Mouse (Mus musculus): ENCODE results near the gene Mcts1. TPM values are rescaled to one million over a fixed set of nuclear protein-coding genes. Genes with fewer than 3 reads are reported as not detected.
A peak's percentile ranks its signal among the peaks of the same experiment; 100 is the strongest.

Gene Mcts1
- polyA plus RNA-seq, 1 experiment, result 3.0 TPM

GRCm38 (mm10) chrX:38634801-38635637, 34.6 kb downstream of the Mcts1 start, which contains the start of gene C1galt1c1:
C1galt1c1 (minus strand) TSS chrX:38635087.
- Histone ChIP-seq H3K36me3 (ENCODE audit: control insufficient read depth, insufficient read depth, low read length) (no peaks in the 10 kb centered on the region), H3K27ac (ENCODE audit: control insufficient read depth, insufficient read depth, low read depth, low read length) (peak within 1 kb of the TSS; percentile 95), H3K4me1 (ENCODE audit: control insufficient read depth, insufficient read depth, low read length) (no peaks in the 10 kb centered on the region), H3K27me3 (ENCODE audit: control insufficient read depth, insufficient read depth, low read length) (no peaks in the 10 kb centered on the region), H3K4me3 (ENCODE audit: control insufficient read depth, low read depth, low read length) (peak within 1 kb of the TSS; percentile 96)
- TF ChIP-seq POLR2A (IDR thresholded peaks at IDR 0.05; ENCODE audit: control insufficient read depth, low read depth, low read length) (0 out of 2 replicates have a peak, but pooled peaks have one; percentile 68), CTCF (IDR thresholded peaks at IDR 0.05; ENCODE audit: control insufficient read depth, insufficient read depth, insufficient replicate concordance, low read depth, low read length) (no peak)

GRCm38 (mm10) chrX:38635638-38635931, 35.2 kb downstream of the Mcts1 start:
- Histone ChIP-seq H3K36me3 (ENCODE audit: control insufficient read depth, insufficient read depth, low read length) (no peaks in the 10 kb centered on the region), H3K4me3 (ENCODE audit: control insufficient read depth, low read depth, low read length) (peak overlapping the region; percentile 76; the same call in 1 of the 2 replicates), H3K27me3 (ENCODE audit: control insufficient read depth, insufficient read depth, low read length) (no peaks in the 10 kb centered on the region), H3K4me1 (ENCODE audit: control insufficient read depth, insufficient read depth, low read length) (no peaks in the 10 kb centered on the region), H3K27ac (ENCODE audit: control insufficient read depth, insufficient read depth, low read depth, low read length) (no peak overlapping the region; the same call in 1 of the 2 replicates)
- no peak for TF ChIP-seq POLR2A (IDR thresholded peaks at IDR 0.05; ENCODE audit: control insufficient read depth, low read depth, low read length)
- TF ChIP-seq CTCF (IDR thresholded peaks at IDR 0.05; ENCODE audit: control insufficient read depth, insufficient read depth, insufficient replicate concordance, low read depth, low read length), result no peak

DNA sequence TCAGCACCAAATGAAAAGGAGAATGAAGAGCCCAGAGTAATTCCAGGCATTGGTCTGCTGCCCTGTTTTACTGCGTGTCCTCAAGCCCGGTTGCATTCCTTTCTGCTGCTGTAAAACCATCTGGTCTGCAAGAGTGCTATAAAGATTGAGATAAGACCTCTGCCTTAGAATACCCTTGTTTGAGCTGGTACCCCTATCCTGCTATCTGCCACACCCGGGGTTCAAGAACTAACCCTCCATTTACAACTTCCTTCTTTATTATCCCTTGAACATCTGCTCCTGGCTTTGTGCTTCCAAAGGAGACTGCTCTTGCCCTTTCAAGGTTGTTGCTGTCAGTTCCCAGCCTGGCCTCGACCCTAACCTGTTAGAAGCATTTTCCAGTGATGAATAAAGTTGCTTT, 41.1 kb downstream of the Mcts1 start:
- no peak overlapping the region for H3K4me3 ChIP-seq (ENCODE audit: control insufficient read depth, low read depth, low read length)
- no peaks in the 10 kb centered on the region for H3K36me3 ChIP-seq (ENCODE audit: control insufficient read depth, insufficient read depth, low read length)
- no peaks in the 10 kb centered on the region for H3K27me3 ChIP-seq (ENCODE audit: control insufficient read depth, insufficient read depth, low read length)
- TF ChIP-seq CTCF (IDR thresholded peaks at IDR 0.05; ENCODE audit: control insufficient read depth, insufficient read depth, insufficient replicate concordance, low read depth, low read length), result no peak
- TF ChIP-seq POLR2A (IDR thresholded peaks at IDR 0.05; ENCODE audit: control insufficient read depth, low read depth, low read length), result no peak
- no peaks in the 10 kb centered on the region for H3K4me1 ChIP-seq (ENCODE audit: control insufficient read depth, insufficient read depth, low read length)
- no peak overlapping the region for H3K27ac ChIP-seq (ENCODE audit: control insufficient read depth, insufficient read depth, low read depth, low read length)

DNA sequence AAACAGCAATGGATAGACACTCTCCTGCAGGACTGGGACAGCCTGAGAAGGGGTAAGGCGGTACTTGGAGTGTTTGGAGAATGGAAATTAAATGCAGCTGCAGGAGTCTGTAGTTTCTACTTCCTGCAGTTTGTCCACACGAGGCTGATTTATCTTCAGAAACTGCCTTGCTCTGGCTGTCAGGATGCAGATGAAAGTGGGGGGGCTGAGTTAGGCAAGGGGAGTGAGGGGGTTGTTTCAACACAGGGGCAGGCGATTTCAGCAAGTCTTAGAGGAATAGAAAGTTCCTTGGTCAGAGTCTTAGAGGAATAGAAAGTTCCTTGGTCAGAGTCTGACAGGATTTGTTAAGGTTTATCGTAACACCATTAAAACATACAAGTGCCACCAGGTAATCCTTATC, 41.8 kb downstream of the Mcts1 start:
- Histone ChIP-seq H3K27ac (ENCODE audit: control insufficient read depth, insufficient read depth, low read depth, low read length) (no peak overlapping the region), H3K36me3 (ENCODE audit: control insufficient read depth, insufficient read depth, low read length) (no peaks in the 10 kb centered on the region), H3K4me3 (ENCODE audit: control insufficient read depth, low read depth, low read length) (no peak overlapping the region), H3K27me3 (ENCODE audit: control insufficient read depth, insufficient read depth, low read length) (no peaks in the 10 kb centered on the region), H3K4me1 (ENCODE audit: control insufficient read depth, insufficient read depth, low read length) (no peaks in the 10 kb centered on the region)
- TF ChIP-seq CTCF (IDR thresholded peaks at IDR 0.05; ENCODE audit: control insufficient read depth, insufficient read depth, insufficient replicate concordance, low read depth, low read length) (no peak), POLR2A (IDR thresholded peaks at IDR 0.05; ENCODE audit: control insufficient read depth, low read depth, low read length) (no peak)

GRCm38 (mm10) chrX:38650404-38651039, 50.1 kb downstream of the Mcts1 start:
- Histone ChIP-seq H3K36me3 (ENCODE audit: control insufficient read depth, insufficient read depth, low read length) (no peaks in the 10 kb centered on the region), H3K27ac (ENCODE audit: control insufficient read depth, insufficient read depth, low read depth, low read length) (no peak overlapping the region), H3K27me3 (ENCODE audit: control insufficient read depth, insufficient read depth, low read length) (no peaks in the 10 kb centered on the region), H3K4me3 (ENCODE audit: control insufficient read depth, low read depth, low read length) (no peak overlapping the region), H3K4me1 (ENCODE audit: control insufficient read depth, insufficient read depth, low read length) (no peaks in the 10 kb centered on the region)
- TF ChIP-seq POLR2A (IDR thresholded peaks at IDR 0.05; ENCODE audit: control insufficient read depth, low read depth, low read length) (no peak), CTCF (IDR thresholded peaks at IDR 0.05; ENCODE audit: control insufficient read depth, insufficient read depth, insufficient replicate concordance, low read depth, low read length) (no peak)

GRCm38 (mm10) chrX:38651167-38651566, 50.8 kb downstream of the Mcts1 start:
- no peak for TF ChIP-seq POLR2A (IDR thresholded peaks at IDR 0.05; ENCODE audit: control insufficient read depth, low read depth, low read length)
- TF ChIP-seq CTCF (IDR thresholded peaks at IDR 0.05; ENCODE audit: control insufficient read depth, insufficient read depth, insufficient replicate concordance, low read depth, low read length), result no peak
- no peak overlapping the region for H3K27ac ChIP-seq (ENCODE audit: control insufficient read depth, insufficient read depth, low read depth, low read length)
- H3K4me3 ChIP-seq (ENCODE audit: control insufficient read depth, low read depth, low read length), result no peak overlapping the region
- no peaks in the 10 kb centered on the region for H3K36me3 ChIP-seq (ENCODE audit: control insufficient read depth, insufficient read depth, low read length)
- no peaks in the 10 kb centered on the region for H3K27me3 ChIP-seq (ENCODE audit: control insufficient read depth, insufficient read depth, low read length)
- no peaks in the 10 kb centered on the region for H3K4me1 ChIP-seq (ENCODE audit: control insufficient read depth, insufficient read depth, low read length)

DNA sequence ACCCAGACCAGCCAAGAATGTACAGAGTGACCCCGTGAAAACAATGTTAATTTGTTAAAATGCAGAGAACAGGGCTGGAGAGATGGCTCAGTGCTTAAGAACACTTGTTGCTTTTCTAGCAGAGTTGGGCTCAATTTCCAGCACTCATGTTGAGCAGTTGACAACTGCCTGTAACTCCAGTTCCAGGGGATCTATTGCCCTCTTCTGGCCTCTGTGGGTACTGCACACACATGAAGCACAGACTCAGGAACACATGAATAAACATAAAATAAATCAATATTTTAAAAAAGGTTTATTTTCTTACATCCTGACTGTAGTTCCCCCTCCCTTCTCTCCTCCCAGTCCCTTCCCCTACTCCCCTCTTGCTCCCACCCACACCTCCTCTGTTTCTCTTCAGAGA, 52.8 kb downstream of the Mcts1 start:
- no peaks in the 10 kb centered on the region for H3K4me1 ChIP-seq (ENCODE audit: control insufficient read depth, insufficient read depth, low read length)
- no peak overlapping the region for H3K27ac ChIP-seq (ENCODE audit: control insufficient read depth, insufficient read depth, low read depth, low read length)
- TF ChIP-seq CTCF (IDR thresholded peaks at IDR 0.05; ENCODE audit: control insufficient read depth, insufficient read depth, insufficient replicate concordance, low read depth, low read length) (no peak), POLR2A (IDR thresholded peaks at IDR 0.05; ENCODE audit: control insufficient read depth, low read depth, low read length) (no peak)
- H3K27me3 ChIP-seq (ENCODE audit: control insufficient read depth, insufficient read depth, low read length), result no peaks in the 10 kb centered on the region
- no peaks in the 10 kb centered on the region for H3K36me3 ChIP-seq (ENCODE audit: control insufficient read depth, insufficient read depth, low read length)
- H3K4me3 ChIP-seq (ENCODE audit: control insufficient read depth, low read depth, low read length), result no peak overlapping the region

Measured in testis, adult 2 months (tissue).